Mouse (Mus musculus) ovary, postnatal 10 days (tissue): ENCODE results near the gene Minos1.

Experiments
- DNase-seq: peaks from one replicate; pipeline ENCODE4 v3.0.0; 2022; ENCODE audit warnings: low spot score

Gene Minos1

GRCm38 (mm10) chr4:139092356-139093195 lies 38.3 kb downstream of the Minos1 start, which contains the start of gene Nbl1:
TSS of gene Nbl1 (minus strand) at chr4:139092993.
- DNase-seq: no peak

DNA sequence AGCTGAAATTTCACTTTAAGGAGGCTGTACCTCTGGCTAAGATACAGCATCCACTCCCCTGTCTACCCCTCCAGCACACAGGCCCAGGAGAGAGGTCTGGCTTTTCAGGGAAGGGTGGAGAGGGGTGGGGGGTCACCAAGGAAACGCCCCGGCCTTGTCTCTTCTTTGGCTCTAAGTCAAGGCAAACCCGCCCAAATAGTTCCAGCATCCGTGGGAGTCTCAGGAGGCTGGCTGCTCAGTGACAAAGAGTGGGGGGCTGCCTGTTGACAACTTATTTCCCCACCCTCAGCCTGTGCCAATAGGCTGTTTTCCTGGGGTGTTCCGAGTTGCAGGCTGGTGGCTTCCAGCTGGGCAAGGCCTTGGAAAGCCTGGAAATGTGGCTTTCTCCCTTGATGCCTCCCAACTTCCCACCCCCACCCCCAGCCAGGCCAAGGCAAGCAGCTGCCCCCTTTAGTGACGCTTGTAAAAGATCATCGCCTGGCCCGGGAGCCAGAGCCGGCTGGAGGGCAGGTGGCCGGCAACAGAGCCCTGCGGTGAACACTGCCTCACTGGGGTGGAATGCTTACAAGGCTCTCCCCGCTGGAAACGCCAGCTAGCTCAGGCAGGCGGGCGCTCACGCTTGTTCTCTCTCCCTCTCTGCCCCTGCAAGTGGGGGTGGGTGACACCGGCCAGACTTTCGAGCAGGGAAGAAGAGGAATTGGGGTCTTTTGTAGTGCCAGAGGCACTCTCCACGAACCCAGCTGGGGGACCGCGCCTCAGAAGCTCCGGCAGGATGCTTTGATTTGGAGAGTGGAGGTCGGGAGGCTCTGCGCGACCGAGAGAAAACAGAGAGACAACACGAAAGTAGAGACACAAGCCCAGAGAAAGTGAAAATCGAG lies 39.2 kb downstream of the Minos1 start:
- DNase-seq: no peak

DNA sequence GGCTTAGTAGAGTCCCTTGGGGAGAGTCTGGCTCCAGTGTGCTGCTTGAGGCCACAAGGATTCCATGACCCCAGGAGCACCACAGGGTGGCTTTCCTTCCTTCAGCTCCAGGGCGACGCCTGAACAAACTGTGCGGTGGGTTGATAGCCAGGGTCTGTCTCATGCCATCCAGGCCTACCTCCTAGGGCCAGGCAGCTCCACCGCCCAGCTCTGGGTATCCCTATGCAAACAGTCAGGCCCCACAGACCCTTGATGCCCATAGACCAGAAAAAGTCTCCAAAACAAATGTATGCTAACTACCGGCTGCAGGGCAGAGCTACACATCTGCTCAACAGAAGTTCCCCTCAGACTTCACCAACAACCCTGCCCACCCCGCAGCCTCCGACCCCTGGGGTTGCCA lies 39.8 kb downstream of the Minos1 start:
- DNase-seq: no peak

GRCm38 (mm10) chr4:139090303-139090940 lies 40.5 kb downstream of the Minos1 start:
- no peak for DNase-seq

DNA sequence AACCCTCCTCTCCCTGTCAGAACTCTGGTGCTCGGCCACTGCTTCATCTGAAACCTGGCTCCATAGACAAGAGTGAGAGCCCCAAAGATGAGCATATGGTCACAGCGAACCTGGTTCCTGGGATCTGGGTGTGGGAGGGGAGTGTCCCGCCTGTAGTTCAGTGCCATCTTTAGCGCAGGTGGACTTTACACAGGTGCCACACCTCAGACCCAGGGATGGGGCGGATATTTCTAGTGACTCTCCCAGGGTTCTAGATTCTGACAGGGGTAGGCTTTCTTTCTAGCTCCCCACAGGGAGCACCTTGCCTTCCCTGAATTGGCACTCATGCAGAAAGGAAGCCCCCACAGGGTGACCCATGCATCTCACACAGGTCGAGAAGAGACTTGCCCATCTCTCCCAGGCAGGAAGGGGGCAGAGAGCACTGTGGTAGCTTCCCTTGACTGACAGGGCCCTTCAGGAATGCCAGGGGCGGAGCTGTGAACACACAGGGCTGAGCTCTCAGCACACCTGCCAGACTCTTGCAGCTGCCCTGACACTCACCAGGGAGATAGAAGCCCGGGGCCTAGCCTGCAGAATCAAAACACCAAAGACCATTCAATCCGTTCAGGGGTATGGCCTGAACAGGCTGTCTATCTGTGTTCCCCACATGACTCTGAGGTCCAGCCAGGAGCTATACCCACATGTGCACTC lies 41.8 kb downstream of the Minos1 start:
- DNase-seq: no peak

GRCm38 (mm10) chr4:139086984-139087383 lies 43.9 kb downstream of the Minos1 start:
- no peak for DNase-seq

GRCm38 (mm10) chr4:139086037-139086436 lies 44.9 kb downstream of the Minos1 start:
- peak; percentile 73 for DNase-seq

DNA sequence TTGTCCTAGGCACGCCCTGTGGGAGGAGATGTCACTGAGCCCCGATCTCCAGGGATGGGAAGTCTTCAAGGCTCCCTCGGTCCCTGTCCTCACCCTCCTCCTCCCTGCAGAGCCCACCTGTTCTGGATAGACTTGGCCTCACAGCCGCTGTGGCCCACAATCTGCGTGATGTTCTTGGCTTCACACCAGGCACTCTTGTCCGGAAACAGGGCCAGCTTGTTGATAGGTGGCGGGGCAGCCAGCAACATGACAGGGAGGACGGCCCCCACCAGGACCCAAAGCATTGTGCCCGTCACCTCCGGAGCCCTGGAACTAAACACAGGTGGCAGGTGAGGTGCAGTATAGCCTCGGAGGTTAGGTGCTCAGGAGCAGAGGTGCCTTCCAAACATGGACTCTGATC lies 45.6 kb downstream of the Minos1 start:
- no peak for DNase-seq

DNA sequence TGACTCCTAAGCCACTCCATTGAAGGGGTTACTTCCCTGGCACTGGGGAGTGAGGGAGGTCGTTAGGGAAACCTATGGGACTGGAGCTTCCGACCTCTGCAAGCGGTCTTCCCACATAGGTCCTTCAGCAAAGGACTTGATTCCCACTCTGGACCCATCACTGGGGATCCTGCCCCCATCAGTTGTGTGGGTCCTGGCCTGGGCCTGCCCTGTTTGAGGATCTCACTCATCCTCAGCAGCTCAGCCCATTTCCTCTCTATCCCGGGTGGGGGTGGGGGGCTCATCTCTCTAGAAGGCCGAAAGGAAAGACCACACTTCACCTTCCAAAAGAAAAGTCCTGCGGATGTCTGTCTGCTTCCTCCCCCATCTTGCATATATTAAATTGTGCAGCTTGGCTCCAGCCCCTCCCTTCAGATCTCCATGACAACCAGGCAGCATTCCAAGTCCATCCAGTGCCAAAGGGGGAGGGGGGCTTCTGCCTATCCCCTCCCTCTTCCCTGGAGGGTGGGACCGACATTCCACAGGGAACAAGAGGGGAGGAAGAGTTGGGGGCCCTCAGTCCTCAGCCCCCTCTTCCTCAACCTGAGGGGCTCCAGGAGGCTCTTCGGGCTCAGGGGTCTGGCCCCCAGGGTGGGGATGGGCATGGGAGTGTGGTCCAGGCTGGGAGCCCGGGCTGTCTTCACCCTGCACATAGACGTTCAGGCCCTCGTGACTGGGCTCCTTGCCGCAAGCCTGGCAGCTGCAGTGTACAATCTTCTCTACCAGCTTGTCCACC lies 47.9 kb downstream of the Minos1 start:
- no peak for DNase-seq

GRCm38 (mm10) chr4:139081270-139081931 lies 49.5 kb downstream of the Minos1 start:
- DNase-seq: no peak

DNA sequence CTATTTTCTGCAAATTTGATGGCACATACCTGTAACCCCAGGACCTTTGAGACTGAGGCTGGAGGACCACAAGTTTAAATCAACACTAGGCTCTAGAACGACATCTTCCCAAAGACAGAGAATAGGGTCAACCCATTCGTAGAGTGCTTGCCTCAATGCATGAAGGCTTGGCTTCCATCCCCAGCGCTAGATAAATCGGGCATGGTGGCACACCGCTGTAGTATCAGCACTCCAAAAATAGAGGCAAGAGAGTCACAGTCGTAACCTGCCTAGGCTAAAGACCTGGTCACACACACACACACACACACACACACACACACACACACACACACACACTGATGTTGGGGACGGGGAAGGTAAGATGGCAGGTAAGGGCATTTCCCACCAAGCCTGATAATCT lies 50.7 kb downstream of the Minos1 start:
- no peak for DNase-seq

DNA sequence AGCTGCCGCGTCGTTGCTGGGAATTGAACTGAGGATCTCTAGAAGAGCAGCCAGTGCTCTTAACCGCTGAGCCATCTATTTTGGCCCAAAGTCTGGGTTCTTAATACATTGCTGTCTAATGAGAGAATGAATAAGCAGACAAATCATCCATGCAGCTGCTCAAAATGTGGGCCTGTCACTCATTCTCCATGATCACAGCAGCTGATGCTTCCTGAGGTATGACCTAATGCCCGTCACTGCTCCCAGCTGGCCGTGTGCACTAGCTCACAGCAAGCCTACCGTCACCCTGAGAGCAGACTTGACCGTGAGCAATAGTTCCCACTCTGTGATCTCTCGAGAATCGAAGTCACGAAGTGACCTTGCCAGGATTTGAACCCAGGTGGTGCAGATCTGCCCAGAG lies 51.5 kb downstream of the Minos1 start:
- DNase-seq: no peak

DNA sequence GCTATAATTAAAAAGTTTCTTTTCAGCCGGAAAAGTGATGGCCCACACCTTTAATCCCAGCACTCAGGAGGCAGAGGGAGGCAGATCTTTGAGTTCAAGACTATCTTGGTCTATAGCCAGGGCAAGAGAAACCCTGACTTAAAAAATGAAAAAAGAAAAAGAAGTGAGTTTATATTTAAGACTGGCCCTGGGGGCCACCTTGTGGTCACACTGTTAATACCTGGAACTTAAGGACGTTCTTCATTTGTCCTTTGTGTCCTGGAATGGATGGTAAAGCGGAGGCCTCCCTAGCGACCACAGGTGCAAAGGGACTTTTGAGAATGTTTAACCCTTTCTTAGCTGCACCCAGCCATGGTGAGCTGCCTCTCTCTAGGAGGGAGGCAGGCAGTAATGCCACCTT lies 52.2 kb downstream of the Minos1 start:
- DNase-seq: no peak

DNA sequence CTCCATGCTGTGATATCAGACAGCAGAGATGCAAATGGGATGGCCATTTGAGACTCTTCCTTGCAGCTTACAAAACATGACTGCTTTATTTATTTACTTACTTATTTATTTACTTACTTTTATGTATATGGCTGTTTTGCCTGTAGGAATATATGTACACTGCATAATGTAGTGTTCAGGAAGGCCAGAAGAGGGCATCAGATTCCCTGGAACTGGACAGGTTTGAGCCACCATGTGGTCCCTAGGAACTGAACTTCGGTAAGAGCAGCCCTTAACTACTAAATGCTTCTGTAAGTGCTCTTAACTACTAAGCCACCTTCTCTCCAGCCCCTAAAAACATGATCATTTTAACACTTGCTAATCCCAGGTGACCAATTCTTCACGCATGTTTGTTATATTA lies 52.6 kb downstream of the Minos1 start:
- DNase-seq: no peak

GRCm38 (mm10) chr4:139075915-139076314 lies 55.0 kb downstream of the Minos1 start:
- no peak for DNase-seq

DNA sequence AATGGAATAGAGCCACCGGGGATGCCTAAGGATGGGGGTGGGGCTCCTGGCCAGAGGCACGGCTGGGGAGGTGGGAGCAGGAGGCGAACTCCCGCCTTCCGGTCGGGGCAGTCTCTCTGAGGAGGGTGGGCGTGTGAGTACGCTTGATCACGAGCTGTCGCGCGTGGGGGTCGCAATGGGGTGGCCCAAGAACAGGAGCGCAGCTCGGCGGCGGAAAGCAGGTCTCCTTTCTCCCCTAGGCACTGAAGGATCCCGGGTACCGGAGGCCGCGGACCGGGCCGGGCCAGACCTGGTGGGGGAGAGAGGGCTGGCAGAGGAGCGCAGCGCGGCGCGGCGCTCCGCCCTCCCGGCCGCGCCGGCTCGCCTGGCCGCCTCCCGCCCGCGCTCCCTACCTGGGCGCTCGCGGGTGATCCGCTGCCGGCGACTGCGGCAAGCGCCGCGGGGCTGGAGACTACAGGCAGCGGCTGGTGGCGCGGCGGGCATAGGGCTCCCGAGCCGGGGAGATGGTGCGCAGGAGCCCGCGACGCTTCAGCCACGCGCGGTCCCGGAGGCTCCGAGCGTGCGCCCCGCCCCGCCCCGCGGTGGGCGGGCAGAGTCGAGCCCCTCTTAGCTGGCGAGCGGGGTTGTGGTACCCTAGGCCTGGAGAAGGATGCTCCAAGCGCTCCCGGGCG lies 55.7 kb downstream of the Minos1 start, which contains the start of gene Htr6:
TSS of gene Htr6 (minus strand) at position 530 of the 671 bp plus-strand sequence.
- no peak for DNase-seq

DNA sequence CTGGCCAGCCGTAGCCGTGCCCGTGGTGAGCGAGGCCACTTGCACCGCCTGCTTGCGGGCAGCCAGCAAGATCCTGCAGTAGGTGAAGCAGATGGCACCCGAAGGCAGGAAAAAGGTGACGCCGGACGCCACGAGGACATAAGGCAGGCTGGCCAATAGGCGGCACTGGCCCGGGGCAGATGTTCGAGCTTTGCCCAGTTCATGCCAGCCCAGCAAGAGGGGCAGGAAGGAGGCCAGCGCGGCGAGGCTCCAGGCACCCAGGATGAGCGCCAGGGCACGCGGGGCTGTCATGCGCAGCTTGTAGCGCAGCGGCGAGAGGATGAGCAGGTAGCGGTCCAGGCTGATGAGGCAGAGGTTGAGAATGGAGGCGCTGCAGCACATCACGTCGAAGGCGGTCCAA lies 56.9 kb downstream of the Minos1 start:
- no peak for DNase-seq

DNA sequence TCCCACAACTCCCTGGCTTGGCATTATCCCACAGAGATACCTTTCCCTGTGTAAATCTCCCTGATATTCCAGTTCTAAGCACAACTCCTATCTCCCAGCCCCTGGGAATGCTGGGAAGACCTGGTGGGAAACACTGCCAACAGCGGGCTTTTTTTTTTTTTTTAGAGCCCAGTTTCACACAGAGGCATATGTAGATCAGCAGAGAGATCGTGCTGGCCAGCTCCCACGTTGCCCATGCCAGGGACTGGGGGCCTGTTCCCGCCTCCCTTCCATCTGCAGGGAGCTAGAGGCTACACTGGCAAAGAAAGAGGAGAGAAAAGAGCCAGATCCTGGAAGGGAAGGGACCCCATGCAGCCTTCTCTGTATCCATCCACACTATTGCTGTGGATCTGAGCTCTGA lies 62.6 kb downstream of the Minos1 start:
- no peak for DNase-seq

DNA sequence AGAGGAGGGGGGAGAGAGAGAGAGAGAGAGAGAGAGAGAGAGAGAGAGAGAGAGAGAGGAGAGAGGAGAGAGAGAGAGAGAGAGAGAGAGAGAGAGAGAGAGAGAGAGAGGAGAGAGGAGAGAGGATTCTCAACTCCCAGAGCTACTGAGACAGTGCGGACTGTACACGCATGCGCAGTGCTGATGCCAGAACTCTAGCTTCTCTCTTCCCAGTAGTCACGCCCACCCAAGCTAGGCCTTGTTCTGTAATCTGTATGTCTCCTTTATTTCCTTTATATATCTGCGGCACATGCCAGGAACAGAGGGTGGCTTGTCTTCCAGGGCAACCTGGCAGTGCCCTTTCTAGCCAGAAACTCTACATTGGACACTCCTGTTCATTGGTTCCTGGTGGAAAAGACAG lies 66.1 kb downstream of the Minos1 start:
- DNase-seq: no peak

- peak; percentile 39 for DNase-seq
Measured at GRCm38 (mm10) chr4:139059569-139059968, 71.3 kb downstream of the Minos1 start.
